Mouse (Mus musculus) testis, adult 2 months (tissue): Measurements from ENCODE around the gene Ldlrad3. TPM values are rescaled to one million over a fixed set of nuclear protein-coding genes. Genes with fewer than 3 reads are reported as not detected.

Experiments used
- H3K27ac ChIP-seq: fragments of 200-500 bp; 2 replicates; pipeline ENCODE4 v1.5.1; 2012; ENCODE audit warnings: low read depth, low read length; ENCODE audit not compliant: control insufficient read depth, insufficient read depth
- H3K27me3 ChIP-seq: fragments of 200-500 bp; 2 replicates; pipeline ENCODE4 v1.6.1; 2012; ENCODE audit warnings: mild to moderate bottlenecking, low read length, moderate library complexity; ENCODE audit not compliant: control insufficient read depth, insufficient read depth
- H3K36me3 ChIP-seq: fragments of 200-500 bp; 2 replicates; pipeline ENCODE4 v1.6.1; 2012; ENCODE audit warnings: mild to moderate bottlenecking, low read length; ENCODE audit not compliant: control insufficient read depth, insufficient read depth
- H3K4me1 ChIP-seq: fragments of 200-500 bp; 2 replicates; pipeline ENCODE4 v1.6.1; 2012; ENCODE audit warnings: low read length; ENCODE audit not compliant: control insufficient read depth, insufficient read depth
- H3K4me3 ChIP-seq: fragments of 200-500 bp; 2 replicates; pipeline ENCODE4 v1.5.1; 2012; ENCODE audit warnings: low read depth, mild to moderate bottlenecking, low read length, moderate library complexity, mixed read lengths; ENCODE audit not compliant: control insufficient read depth
- CTCF ChIP-seq: fragments of 200-500 bp; IDR thresholded peaks from 2 replicates; pipeline ENCODE4 v1.5.1; 2012; ENCODE audit warnings: low read depth, mild to moderate bottlenecking, inconsistent platforms, low read length, moderate library complexity; ENCODE audit not compliant: control insufficient read depth, insufficient read depth, insufficient replicate concordance
- POLR2A ChIP-seq: fragments of 200-500 bp; IDR thresholded peaks from 2 replicates; pipeline ENCODE4 v1.6.1; 2012; ENCODE audit warnings: low read depth, mild to moderate bottlenecking, inconsistent platforms, low read length, moderate library complexity; ENCODE audit not compliant: control insufficient read depth
- polyA plus RNA-seq: library from polyadenylated mRNA; depleted of rRNA; stranded (reverse); fragments of >200 nt; gene quantifications from 2 replicates; pipeline ENCODE4 v1.2.3, GENCODE M21; 2012

The Ldlrad3 gene
- polyA plus RNA-seq, 1 experiment, result 1.8 TPM

- TF ChIP-seq POLR2A (no peak), CTCF (no peak)
- H3K4me1 ChIP-seq, result no peaks in the 10 kb centered on the region
- no peaks in the 10 kb centered on the region for H3K36me3 ChIP-seq
- no peak overlapping the region for H3K27ac ChIP-seq
- no peaks in the 10 kb centered on the region for H3K27me3 ChIP-seq
- no peak overlapping the region for H3K4me3 ChIP-seq
Observed at GRCm38 (mm10) chr2:102111906-102112499, 74.2 kb downstream of the Ldlrad3 start.

- no peak for TF ChIP-seq POLR2A
- TF ChIP-seq CTCF, result no peak
- Histone ChIP-seq H3K27ac (no peak overlapping the region), H3K4me1 (no peaks in the 10 kb centered on the region), H3K27me3 (no peaks in the 10 kb centered on the region), H3K4me3 (no peak overlapping the region), H3K36me3 (no peaks in the 10 kb centered on the region)
Observed at GRCm38 (mm10) chr2:102110306-102110705, 75.9 kb downstream of the Ldlrad3 start.

DNA sequence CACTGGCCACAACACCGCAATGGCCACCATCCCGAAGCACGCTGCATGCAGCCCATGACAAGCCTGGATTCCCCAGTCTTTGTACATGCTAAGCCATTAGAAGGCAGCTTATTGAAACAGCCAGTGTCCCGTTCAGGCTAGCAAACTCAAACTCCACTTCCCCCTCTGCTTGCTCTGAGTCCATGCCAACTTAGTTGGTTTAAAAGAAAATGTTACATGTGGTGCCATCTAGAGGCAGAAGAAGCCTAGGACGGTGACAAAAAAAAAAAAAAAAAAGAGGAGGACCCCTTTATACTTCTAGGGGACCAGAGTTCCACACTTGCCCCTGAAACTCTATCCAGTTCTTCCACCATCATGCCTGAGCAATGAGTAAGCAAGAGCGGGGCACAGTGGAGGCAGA is 78.9 kb downstream of the Ldlrad3 start:
- no peaks in the 10 kb centered on the region for H3K4me1 ChIP-seq
- no peaks in the 10 kb centered on the region for H3K36me3 ChIP-seq
- no peak overlapping the region for H3K27ac ChIP-seq
- no peak overlapping the region for H3K4me3 ChIP-seq
- no peaks in the 10 kb centered on the region for H3K27me3 ChIP-seq
- no peak for TF ChIP-seq POLR2A

DNA sequence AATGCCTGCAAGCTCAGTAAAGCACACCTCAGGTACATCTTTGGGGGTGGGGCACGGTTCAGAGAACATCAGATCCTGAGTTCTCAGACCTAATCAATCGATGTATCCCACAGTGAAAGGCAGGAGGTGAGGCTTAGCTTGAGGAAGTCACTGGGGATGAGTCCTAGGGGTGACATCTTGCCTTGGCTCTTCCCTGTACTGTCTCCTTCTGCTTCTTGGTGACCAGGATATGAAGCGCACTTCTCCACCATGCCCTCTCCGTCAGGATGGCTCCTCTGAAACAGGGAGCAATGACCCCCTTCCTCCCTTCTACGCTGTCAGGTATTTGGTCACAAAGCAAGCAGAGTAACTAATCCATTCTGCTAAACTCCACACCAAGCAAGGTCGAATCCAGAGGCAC is 79.5 kb downstream of the Ldlrad3 start:
- H3K4me1 ChIP-seq, result no peaks in the 10 kb centered on the region
- TF ChIP-seq CTCF, result no peak
- H3K4me3 ChIP-seq, result no peak overlapping the region
- H3K27ac ChIP-seq, result no peak overlapping the region
- H3K36me3 ChIP-seq, result no peaks in the 10 kb centered on the region
- no peaks in the 10 kb centered on the region for H3K27me3 ChIP-seq

- Histone ChIP-seq H3K4me1 (no peaks in the 10 kb centered on the region), H3K27ac (no peak overlapping the region), H3K36me3 (no peaks in the 10 kb centered on the region), H3K4me3 (no peak overlapping the region), H3K27me3 (no peaks in the 10 kb centered on the region)
- TF ChIP-seq CTCF (no peak), POLR2A (no peak)
Observed at GRCm38 (mm10) chr2:102105454-102105853, 80.7 kb downstream of the Ldlrad3 start.

DNA sequence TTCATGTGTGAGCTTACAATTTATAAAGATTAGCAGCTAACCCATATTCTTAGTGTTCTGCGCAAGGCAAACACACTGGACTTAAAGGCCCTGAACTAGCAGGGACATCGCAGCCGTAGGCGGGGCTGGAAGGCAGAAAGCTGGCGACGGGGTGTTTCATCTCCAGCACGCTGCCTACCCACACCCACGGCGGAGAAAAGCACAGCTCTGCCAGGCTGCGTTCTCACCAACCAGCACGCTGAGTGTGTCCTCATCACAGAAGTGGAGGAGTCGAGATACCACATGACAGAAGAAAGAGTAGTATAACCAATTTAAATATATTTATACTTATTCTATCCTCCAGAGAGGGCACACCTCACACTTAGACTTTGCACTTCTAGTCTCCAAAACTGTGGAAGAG is 82.2 kb downstream of the Ldlrad3 start:
- H3K4me3 ChIP-seq, result no peak overlapping the region
- no peaks in the 10 kb centered on the region for H3K4me1 ChIP-seq
- no peak for TF ChIP-seq POLR2A
- TF ChIP-seq CTCF, result no peak
- H3K36me3 ChIP-seq, result no peaks in the 10 kb centered on the region
- no peak overlapping the region for H3K27ac ChIP-seq
- no peaks in the 10 kb centered on the region for H3K27me3 ChIP-seq

GRCm38 (mm10) chr2:102100490-102100889 is 85.7 kb downstream of the Ldlrad3 start:
- Histone ChIP-seq H3K36me3 (no peaks in the 10 kb centered on the region), H3K27ac (no peak overlapping the region), H3K4me3 (no peak overlapping the region), H3K27me3 (no peaks in the 10 kb centered on the region), H3K4me1 (no peaks in the 10 kb centered on the region)
- no peak for TF ChIP-seq CTCF
- no peak for TF ChIP-seq POLR2A
